Mouse (Mus musculus) kidney, adult 2 months (tissue): Measurements from ENCODE around the gene Ppp2r2c.

Source experiments
- CTCF ChIP-seq: fragments of 200-500 bp; conservative IDR thresholded peaks from 2 replicates; pipeline ENCODE4 v1.5.1; 2011; ENCODE audit warnings: low read depth, mild to moderate bottlenecking, control low read depth, low read length, moderate library complexity, mixed read lengths; ENCODE audit not compliant: insufficient read depth, insufficient read length
- POLR2A ChIP-seq: fragments of 200-500 bp; IDR thresholded peaks from one replicate; pipeline ENCODE4 v1.6.1; 2011; ENCODE audit warnings: low read depth, low read length, control low read depth

DNA sequence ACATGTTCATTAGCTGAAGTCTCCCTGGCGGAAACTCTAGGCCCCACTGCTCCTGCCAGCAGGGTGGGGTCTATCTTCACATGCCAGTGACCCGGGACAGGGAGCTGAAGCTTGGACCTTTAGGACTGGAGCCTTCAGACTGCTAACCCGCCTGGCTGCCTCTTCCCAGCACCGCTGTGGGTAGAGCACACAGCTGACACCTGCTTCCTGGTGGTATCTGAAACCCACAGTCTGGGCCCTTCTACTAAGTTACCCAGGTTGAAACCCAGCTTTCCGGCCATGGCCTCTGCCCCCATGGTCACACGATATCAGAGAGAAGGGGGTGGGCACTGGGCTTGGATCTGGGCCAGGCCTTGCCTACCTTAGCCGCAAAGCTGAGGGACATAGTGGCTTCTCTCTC is 111.3 kb downstream of the Ppp2r2c start:
- TF ChIP-seq POLR2A (no peak), CTCF (no peak)
